Mouse (Mus musculus): ENCODE measurements at regions not wholly inside any gene's neighbourhood (a gene's known extent, or its start where the extent isn't known, plus 50 kb on each side); places are given as distances from the start of the nearest gene placed in this dataset.

GRCm38 (mm10) chr1:73566770-73567169 lies 551.1 kb upstream of the Tnp1 start:
- no peak for TF ChIP-seq POLR2A (IDR thresholded peaks at IDR 0.05; ENCODE audit: extremely low read depth, insufficient read depth, low read length)
- TF ChIP-seq CTCF (IDR thresholded peaks at IDR 0.05; ENCODE audit: low read depth, low read length) = no peak

Measured in liver, adult 2 months (tissue).